Mouse (Mus musculus) stomach, embryonic 14.5 days (tissue): ENCODE data around the gene Ubfd1. TPM values are rescaled to one million over a fixed set of nuclear protein-coding genes. Genes with fewer than 3 reads are reported as not detected.

Experiments used
- polyA plus RNA-seq: library from polyadenylated mRNA; unstranded; fragments of >200 nt; fragmentation: Nextera tagmentation; extraction: Ambion mirVana; gene quantifications from 2 replicates; pipeline ENCODE4 v1.2.1, GENCODE M21; 2014

The Ubfd1 gene
- polyA plus RNA-seq, 1 experiment from 2014 or later, result 77.5 TPM

Other genes starting within 250 kb of the Ubfd1 start
- 0.42 and 0.51 TPM in 2 replicates for gene Scnn1b, start 202.1 kb upstream of the Ubfd1 start, polyA plus RNA-seq
- gene Cog7, start 85.5 kb upstream of the Ubfd1 start, polyA plus RNA-seq, result 20.5 and 22.5 TPM in 2 replicates
- gene Gga2, start 46.0 kb upstream of the Ubfd1 start, polyA plus RNA-seq, result 48.2 and 57.7 TPM in 2 replicates
- 17.9 and 18.7 TPM in 2 replicates for gene Ears2, start 88 bp downstream of the Ubfd1 start, polyA plus RNA-seq
- 623 and 627 TPM in 2 replicates for gene Ndufab1, start 34.7 kb downstream of the Ubfd1 start, polyA plus RNA-seq
- 19.9 and 20.0 TPM in 2 replicates for gene Palb2, start 65.8 kb downstream of the Ubfd1 start, polyA plus RNA-seq
- gene Dctn5, start 65.9 kb downstream of the Ubfd1 start, polyA plus RNA-seq, result 129 and 133 TPM in 2 replicates
- gene Plk1, start 92.3 kb downstream of the Ubfd1 start, polyA plus RNA-seq, result 91.2 and 92.3 TPM in 2 replicates
- 12.8 and 13.3 TPM in 2 replicates for gene Ern2, start 119.0 kb downstream of the Ubfd1 start, polyA plus RNA-seq
- gene Chp2, start 152.3 kb downstream of the Ubfd1 start, polyA plus RNA-seq, result not detected in 2 replicates
- 18.3 and 18.4 TPM in 2 replicates for gene Prkcb, start 221.6 kb downstream of the Ubfd1 start, polyA plus RNA-seq